Mouse (Mus musculus): ENCODE measurements around the gene Cd79a. TPM values are rescaled to one million over a fixed set of nuclear protein-coding genes. Genes with fewer than 3 reads are reported as not detected.

Cd79a gene
- total and polyA plus RNA-seq, 3 experiments, result 0.23 to 0.61 TPM; not detected in 1

- TF ChIP-seq UBTF (IDR thresholded peaks at IDR 0.05; ENCODE audit: borderline replicate concordance, insufficient read depth, low read depth, low read length) (no peak), USF2 (IDR thresholded peaks at IDR 0.05; ENCODE audit: borderline replicate concordance in 1 of 2, insufficient read depth in 1 of 2, low read depth in 1 of 2, low read length in 2 of 2) (no peak), JUND (IDR thresholded peaks at IDR 0.05; ENCODE audit: low read depth, low read length) (no peak)
Measured at GRCm38 (mm10) chr7:24850899-24851303, 46.3 kb upstream of the Cd79a start (continued).

GRCm38 (mm10) chr7:24851596-24852325 is 45.4 kb upstream of the Cd79a start:
- TF ChIP-seq USF1 (IDR thresholded peaks at IDR 0.05; ENCODE audit: low read depth, low read length), result peak; percentile 49; the same call in 1 of the 2 replicates
- no peak for TF ChIP-seq SIN3A (IDR thresholded peaks at IDR 0.05; ENCODE audit: low read length)
- TF ChIP-seq E2F4 (IDR thresholded peaks at IDR 0.05; ENCODE audit: borderline replicate concordance, low read depth, low read length), result no peak
- TF ChIP-seq UBTF (IDR thresholded peaks at IDR 0.05; ENCODE audit: borderline replicate concordance, insufficient read depth, low read depth, low read length), result no peak
- peak; percentile 63; the same call in 1 of the 2 replicates for TF ChIP-seq GATA1 (IDR thresholded peaks at IDR 0.05; ENCODE audit: low read depth, low read length)
- no peak for TF ChIP-seq NRF1 (IDR thresholded peaks at IDR 0.05; ENCODE audit: insufficient read depth, low read depth, low read length, poor library complexity, severe bottlenecking)
- TF ChIP-seq NELFE (IDR thresholded peaks at IDR 0.05; ENCODE audit: low read depth, low read length), result no peak
- no peak for TF ChIP-seq ZKSCAN1 (IDR thresholded peaks at IDR 0.05; ENCODE audit: low read depth, low read length)
- TF ChIP-seq MEF2A (IDR thresholded peaks at IDR 0.05; ENCODE audit: extremely low read depth, insufficient replicate concordance, low read depth, low read length, poor library complexity, severe bottlenecking), result no peak
- no peak for TF ChIP-seq EP300 (IDR thresholded peaks at IDR 0.05; ENCODE audit: low read depth in 1 of 2, low read length in 2 of 2)
- no peak for TF ChIP-seq ZMIZ1 (IDR thresholded peaks at IDR 0.05; ENCODE audit: low read depth, low read length)
- TF ChIP-seq USF2 (IDR thresholded peaks at IDR 0.05; ENCODE audit: borderline replicate concordance in 1 of 2, insufficient read depth in 1 of 2, low read depth in 1 of 2, low read length in 2 of 2), result no peak
- TF ChIP-seq TAL1 (IDR thresholded peaks at IDR 0.05; ENCODE audit: low read length), result no peak
- Histone ChIP-seq H3K4me3 (ENCODE audit: control insufficient read depth in 1 of 2, insufficient read depth in 1 of 2, low read depth in 2 of 2, low read length in 2 of 2) (peak overlapping the region; percentile 47 to 53), H3K79me2 (ENCODE audit: control insufficient read depth, insufficient read depth, low read length, poor library complexity) (no peaks in the 10 kb centered on the region; the same call in 1 of the 2 replicates), H3K27ac (ENCODE audit: control insufficient read depth, low read depth, low read length) (peak overlapping the region; percentile 97), H3K9ac (ENCODE audit: control insufficient read depth, low read depth, low read length, poor library complexity, severe bottlenecking) (peak overlapping the region; percentile 80), H3K4me1 (ENCODE audit: control insufficient read depth in 1 of 2, insufficient read depth in 2 of 2, low read length in 2 of 2) (peaks cover 7 to 15% of the 10 kb centered on the region in 2 experiments), H3K27me3 (ENCODE audit: control insufficient read depth in 1 of 2, insufficient read depth in 2 of 2, low read length in 2 of 2) (no peaks in the 10 kb centered on the region), H3K36me3 (ENCODE audit: control insufficient read depth in 1 of 2, insufficient read depth in 2 of 2, low read length in 2 of 2) (peaks cover 0 to 15% of the 10 kb centered on the region in 2 experiments; a peak in 2 of 4 replicates), H3K9me3 (replicated peaks; ENCODE audit: insufficient read depth, low read length) (no peaks in the 10 kb centered on the region)
- DNase-seq (ENCODE audit: low read depth, low spot score), result peak; percentile 56

All from MEL (cell line).